In the genomic region with DNA sequence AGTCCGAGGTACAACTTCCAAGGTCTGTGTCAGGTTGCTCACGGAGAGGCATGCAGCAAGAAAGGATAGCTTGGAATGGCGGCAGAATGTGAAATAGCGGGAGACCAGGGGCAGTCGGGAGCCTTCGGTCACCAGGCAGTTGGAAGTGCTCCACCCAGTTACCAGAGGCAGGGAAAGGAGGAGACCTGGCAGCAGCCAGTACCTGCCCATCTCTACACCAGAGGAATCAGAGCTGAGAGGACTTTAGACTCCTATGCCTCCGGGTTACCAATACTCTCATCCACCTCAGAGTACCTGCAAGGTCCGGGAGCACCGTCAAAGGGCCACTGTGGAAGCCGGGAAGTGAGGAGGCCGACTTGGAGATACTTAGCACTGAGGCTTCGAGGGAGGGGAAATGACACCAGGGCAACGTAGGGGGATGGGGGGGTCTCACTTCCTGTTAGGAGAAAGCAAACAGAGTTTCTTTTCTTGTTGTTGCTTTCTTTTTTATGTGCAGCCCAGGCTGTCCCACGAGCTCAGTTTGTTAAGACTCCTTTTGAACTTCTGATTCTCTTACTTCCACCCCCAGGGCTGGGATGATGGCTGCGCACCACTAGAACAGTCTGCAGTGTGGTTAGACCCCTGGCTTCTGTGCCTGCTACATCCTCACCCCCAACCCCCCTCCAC, we compare ENCODE assay signal across 11 mouse cellular contexts. TPM values are rescaled to one million over a fixed set of nuclear protein-coding genes. Genes with fewer than 3 reads are reported as not detected.
DNase-seq lines count a peak whose midpoint lies in the region; ATAC-seq lines count a peak whose summit lies in the region.
"Had no signal": no experiment of that assay in that cellular context is flagged by ENCODE, and none has a peak within 500 bp of the region (broad histone marks: within the 10 kb centered on the region; RNA-seq: fewer than 3 reads in every experiment).

TSS of gene Tlr12 (minus strand) at position 374 of the 666 bp plus-strand sequence.

- no peak within 1 kb of the TSS for H3K4me2 ChIP-seq in forebrain, embryonic 12.5 days
- peak within 1 kb of the TSS; percentile 13 for H3K4me2 ChIP-seq in liver, embryonic 15.5 days
- H3K4me2 ChIP-seq: forebrain, embryonic 15.5 days had no signal

- peaks cover 19% of the 10 kb centered on the region for H3K4me1 ChIP-seq in forebrain, embryonic 10.5 days
- H3K4me1 ChIP-seq in forebrain, embryonic 12.5 days = no peaks in the 10 kb centered on the region
- H3K4me1 ChIP-seq in liver, embryonic 15.5 days (replicated peaks) = peaks cover 18% of the 10 kb centered on the region
- H3K4me1 ChIP-seq: forebrain, embryonic 15.5 days had no signal

- H3K9ac ChIP-seq in forebrain, embryonic 12.5 days = no peak within 1 kb of the TSS
- H3K9ac ChIP-seq in liver, embryonic 15.5 days = no peak within 1 kb of the TSS
- H3K9ac ChIP-seq: forebrain, embryonic 15.5 days had no signal

- peaks cover 30% of the 10 kb centered on the region for H3K27me3 ChIP-seq in forebrain, embryonic 10.5 days (ENCODE audit: poor library complexity, severe bottlenecking)
- peaks cover 14% of the 10 kb centered on the region for H3K27me3 ChIP-seq in forebrain, embryonic 12.5 days
- peaks cover 51% of the 10 kb centered on the region for H3K27me3 ChIP-seq in liver, embryonic 15.5 days
- H3K27me3 ChIP-seq: forebrain, embryonic 15.5 days had no signal

- H3K27ac ChIP-seq in forebrain, embryonic 10.5 days = peak within 1 kb of the TSS; percentile 53; the same call in 1 of the 2 replicates
- H3K27ac ChIP-seq in forebrain, embryonic 12.5 days = no peak within 1 kb of the TSS
- no peak within 1 kb of the TSS for H3K27ac ChIP-seq in liver, embryonic 15.5 days (replicated peaks)
- H3K27ac ChIP-seq: forebrain, embryonic 15.5 days; left cerebral cortex, adult 2 months had no signal

- 70% methylated on average over 15 of the region's 15 CpGs for WGBS in forebrain, embryonic 10.5 days
- 68% methylated on average over 15 of the region's 15 CpGs for WGBS in forebrain, embryonic 12.5 days
- 20% methylated on average over 15 of the region's 15 CpGs for WGBS in liver, embryonic 15.5 days (ENCODE audit: insufficient replicate concordance)

- no peak within 1 kb of the TSS for H3K4me3 ChIP-seq in forebrain, embryonic 10.5 days
- H3K4me3 ChIP-seq in forebrain, embryonic 12.5 days (replicated peaks) = no peak within 1 kb of the TSS
- H3K4me3 ChIP-seq in liver, embryonic 15.5 days (replicated peaks) = no peak within 1 kb of the TSS
- H3K4me3 ChIP-seq: forebrain, embryonic 15.5 days; left cerebral cortex, adult 2 months had no signal

- DNase-seq in forebrain, embryonic 10.5 days (ENCODE audit: extremely low spot score, low spot score) = no peak
- peak; percentile 43 to 60 for DNase-seq in B cell, adult 2 months
- peak; percentile 57 for DNase-seq in kidney, adult 18-20 months
- no peak for DNase-seq in cerebellum, postnatal 4 days (ENCODE audit: low spot score in 2 of 2)
- no peak for DNase-seq in left cerebral cortex, adult 11 months (ENCODE audit: low spot score)
- no peak for DNase-seq in adrenal gland, adult 2 months

- ATAC-seq in forebrain, embryonic 12.5 days (ENCODE audit: low FRiP score) = no peak
- no peak for ATAC-seq in liver, embryonic 15.5 days (ENCODE audit: insufficient read depth)
- ATAC-seq: forebrain, embryonic 15.5 days had no signal

- H3K36me3 ChIP-seq in forebrain, embryonic 10.5 days (replicated peaks) = no peaks in the 10 kb centered on the region
- H3K36me3 ChIP-seq in forebrain, embryonic 12.5 days (replicated peaks) = no peaks in the 10 kb centered on the region
- no peaks in the 10 kb centered on the region for H3K36me3 ChIP-seq in liver, embryonic 15.5 days (replicated peaks)
- H3K36me3 ChIP-seq: forebrain, embryonic 15.5 days had no signal

- H3K9me3 ChIP-seq in forebrain, embryonic 10.5 days = no peaks in the 10 kb centered on the region
- no peaks in the 10 kb centered on the region for H3K9me3 ChIP-seq in forebrain, embryonic 12.5 days
- H3K9me3 ChIP-seq in liver, embryonic 15.5 days (replicated peaks) = no peaks in the 10 kb centered on the region
- H3K9me3 ChIP-seq: forebrain, embryonic 15.5 days had no signal

RNA-seq across cellular contexts. Expression of gene Tlr12, which starts in this region (rescaled TPM):
- polyA plus RNA-seq in forebrain, embryonic 10.5 days (2016; fragmentation: Nextera tagmentation; extraction: Ambion mirVana) = 0.63 and 1.0 TPM in 2 replicates
- 0.79 and 1.6 TPM in 2 replicates for polyA plus RNA-seq in forebrain, embryonic 12.5 days (2016; fragmentation: Nextera tagmentation; extraction: Ambion mirVana)
- polyA plus RNA-seq in liver, embryonic 15.5 days (2015; fragmentation: Nextera tagmentation; extraction: Ambion mirVana) = 1.2 and 1.9 TPM in 2 replicates
- total RNA-seq in adrenal gland, adult 2 months (2021) = 1 to 10 TPM in 1 of 2 experiments, under 1 TPM in 1; 0.46 to 1.0 TPM
- polyA plus RNA-seq in adrenal gland, adult 2 months (2012; rRNA removed) = 0.97 and 1.5 TPM in 2 replicates
- polyA plus RNA-seq: C2C12 had no signal

Comparison
In these comparisons a context has a peak if more than half of its experiments do, and no peak if none do; other contexts are left out.
1. DNase-seq: peak in B cell, adult 2 months (2 of 2) and kidney, adult 18-20 months (single experiment); none in forebrain, embryonic 10.5 days (single experiment), cerebellum, postnatal 4 days (0 of 2), left cerebral cortex, adult 11 months (single experiment) and adrenal gland, adult 2 months (single experiment).